Mouse (Mus musculus): ENCODE measurements around the gene Cldn13.

DNA sequence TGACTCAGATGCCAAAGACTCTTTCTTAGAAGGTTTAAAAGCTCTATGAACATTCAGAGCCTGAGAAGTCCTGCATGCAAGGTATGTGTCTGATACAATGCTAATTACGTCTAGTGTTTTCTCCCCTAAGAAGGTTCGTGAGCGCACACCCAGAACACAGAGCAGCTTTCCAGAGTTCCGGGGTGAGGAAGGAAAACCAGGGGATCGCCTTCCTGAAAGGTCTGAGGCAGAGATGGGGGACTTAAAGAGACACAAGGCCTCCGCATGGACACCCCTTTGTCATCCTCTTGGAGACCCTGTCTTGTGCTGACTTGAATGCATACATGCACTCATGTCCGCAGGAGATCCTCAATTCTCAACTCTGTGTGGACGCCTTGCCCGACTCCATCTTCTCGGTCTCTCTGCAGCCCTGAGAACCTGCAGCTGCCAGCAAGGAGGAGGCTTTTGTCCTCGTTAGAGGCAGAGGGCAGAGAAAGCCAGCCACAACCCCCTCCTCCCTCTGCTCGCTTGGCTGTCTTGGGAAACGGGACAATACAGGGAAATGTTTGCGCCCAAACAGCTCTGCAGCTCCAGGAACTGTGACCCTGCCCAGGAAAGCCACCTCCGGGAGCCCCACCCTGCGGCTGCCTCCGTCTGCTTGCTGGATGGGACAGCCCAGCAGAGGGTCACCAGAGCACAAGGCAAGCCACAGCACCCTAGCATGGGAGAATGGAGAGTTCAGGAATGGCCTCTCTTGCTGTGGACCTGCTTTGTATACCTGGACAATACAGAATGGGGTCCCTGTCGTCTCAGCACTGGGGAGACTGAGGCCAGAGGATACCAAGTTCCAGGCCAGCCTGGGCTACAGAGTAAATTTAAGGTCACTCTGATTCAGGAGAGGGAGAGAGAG lies 27.6 kb downstream of the Cldn13 start:
- TF ChIP-seq CTCF (conservative IDR thresholded peaks at IDR 0.05; ENCODE audit: low read length) (no peak), POU5F1 (IDR thresholded peaks at IDR 0.05; ENCODE audit: borderline replicate concordance, low read length) (no peak)
